Mouse (Mus musculus) forebrain, embryonic 14.5 days (tissue): ENCODE results near the gene Plcd1. TPM values are rescaled to one million over a fixed set of nuclear protein-coding genes. Genes with fewer than 3 reads are reported as not detected.

Source experiments
- ATAC-seq: fragments of 200-750 bp; cut with Nextera tagmentation; 2 replicates; pipeline ENCODE4 v1.8.0; 2017; ENCODE audit warnings: mild to moderate bottlenecking, moderate library complexity
- DNase-seq: peaks from one replicate; pipeline ENCODE4 v3.0.0-alpha.2; 2015; ENCODE audit warnings: low spot score
- H3K27ac ChIP-seq: fragments of 300-500 bp; sonication (generic); 2 replicates; pipeline ENCODE4 v1.5.1; 2014; ENCODE audit warnings: low read depth, mild to moderate bottlenecking, control low read depth, low read length, moderate library complexity
- H3K27me3 ChIP-seq: fragments of 300-500 bp; sonication (generic); replicated peaks from 2 replicates; pipeline ENCODE4 v1.6.1; 2014; ENCODE audit warnings: low read length, control low read depth, mixed read lengths; ENCODE audit not compliant: control insufficient read depth, insufficient read depth
- H3K36me3 ChIP-seq: fragments of 300-500 bp; sonication (generic); 2 replicates; pipeline ENCODE4 v1.6.1; 2014; ENCODE audit warnings: low read length, control low read depth; ENCODE audit not compliant: control insufficient read depth, insufficient read depth
- H3K4me1 ChIP-seq: fragments of 300-500 bp; sonication (generic); 2 replicates; pipeline ENCODE4 v1.6.1; 2014; ENCODE audit warnings: antibody characterized with exemption, low read length, control low read depth; ENCODE audit not compliant: control insufficient read depth, insufficient read depth
- H3K4me2 ChIP-seq: fragments of 300-500 bp; sonication (generic); 2 replicates; pipeline ENCODE4 v1.6.1; 2014; ENCODE audit warnings: mild to moderate bottlenecking, control low read depth, low read length
- H3K4me3 ChIP-seq: fragments of 300-500 bp; sonication (generic); 2 replicates; pipeline ENCODE4 v1.5.1; 2014; ENCODE audit warnings: low read depth, low read length, control low read depth
- H3K9ac ChIP-seq: fragments of 300-500 bp; sonication (generic); 2 replicates; pipeline ENCODE4 v1.6.1; 2014; ENCODE audit warnings: mild to moderate bottlenecking, low read length, control low read depth, moderate library complexity
- H3K9me3 ChIP-seq: fragments of 300-500 bp; sonication (generic); replicated peaks from 2 replicates; pipeline ENCODE4 v1.6.1; 2016; ENCODE audit warnings: low read length, control low read depth, mixed read lengths; ENCODE audit not compliant: control insufficient read depth
- WGBS: fragments of 180-500 bp; shearing (Covaris S2); extraction: QIAGEN DNeasy Blood & Tissue Kit; methylation state at CpG from one replicate; pipeline ENCODE4 v1.1.7; 2014; 5-methylcytosine and 5-hydroxymethylcytosine counted together
- polyA plus RNA-seq: library from polyadenylated mRNA; unstranded; fragments of >200 nt; fragmentation: Nextera tagmentation; extraction: Ambion mirVana; gene quantifications from 2 replicates; pipeline ENCODE4 v1.2.1, GENCODE M21; 2014

Gene Plcd1
- polyA plus RNA-seq, 1 experiment from 2014 or later: 10.5 TPM

DNA sequence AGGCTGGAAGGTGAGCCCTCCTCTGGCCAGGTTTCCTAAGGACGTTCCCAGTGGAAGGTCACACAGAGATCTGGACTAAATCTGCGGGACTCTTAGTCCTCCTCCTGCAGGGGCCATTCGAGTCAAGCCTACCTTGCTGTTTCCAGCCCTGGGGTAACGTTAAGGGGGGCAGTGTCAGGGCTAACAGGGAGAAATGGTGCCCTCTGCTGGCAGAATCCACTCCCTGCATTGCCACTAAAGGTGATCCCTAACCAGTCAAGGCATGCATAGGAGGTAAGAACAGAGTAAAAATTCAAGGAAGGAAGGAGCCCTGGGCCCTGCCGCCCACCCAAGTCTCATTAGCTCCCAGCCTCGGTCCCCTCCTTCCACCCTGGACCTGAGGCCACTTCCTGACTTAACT lies 25.7 kb downstream of the Plcd1 start:
- no peaks in the 10 kb centered on the region for H3K27me3 ChIP-seq
- H3K4me1 ChIP-seq: no peaks in the 10 kb centered on the region
- no peaks in the 10 kb centered on the region for H3K36me3 ChIP-seq
- H3K27ac ChIP-seq: no peak overlapping the region
- WGBS: 3% methylated on average over 6 of the region's 6 CpGs
- H3K9me3 ChIP-seq: no peaks in the 10 kb centered on the region
- DNase-seq (peak; percentile 86), ATAC-seq (peak; percentile 61)
- H3K4me2 ChIP-seq: no peak overlapping the region
- H3K9ac ChIP-seq: no peak overlapping the region
- no peak overlapping the region for H3K4me3 ChIP-seq

GRCm38 (mm10) chr9:119064296-119064695 lies 29.0 kb downstream of the Plcd1 start:
- WGBS: 76% methylated on average over 4 of the region's 4 CpGs
- H3K36me3 ChIP-seq: no peaks in the 10 kb centered on the region
- ATAC-seq (no peak), DNase-seq (no peak)
- no peaks in the 10 kb centered on the region for H3K4me1 ChIP-seq
- H3K4me3 ChIP-seq: no peak overlapping the region
- no peaks in the 10 kb centered on the region for H3K27me3 ChIP-seq
- no peak overlapping the region for H3K27ac ChIP-seq
- H3K9me3 ChIP-seq: no peaks in the 10 kb centered on the region
- no peak overlapping the region for H3K9ac ChIP-seq
- H3K4me2 ChIP-seq: no peak overlapping the region

- no peaks in the 10 kb centered on the region for H3K9me3 ChIP-seq
- ATAC-seq (no peak), DNase-seq (no peak)
- 30% methylated on average over 19 of the region's 19 CpGs for WGBS
- no peak overlapping the region for H3K27ac ChIP-seq
- no peaks in the 10 kb centered on the region for H3K36me3 ChIP-seq
- no peak overlapping the region for H3K9ac ChIP-seq
- no peaks in the 10 kb centered on the region for H3K4me1 ChIP-seq
- H3K27me3 ChIP-seq: no peaks in the 10 kb centered on the region
- H3K4me3 ChIP-seq: no peak overlapping the region
- H3K4me2 ChIP-seq: no peak overlapping the region
Observed at GRCm38 (mm10) chr9:119063036-119063644, 30.2 kb downstream of the Plcd1 start.

DNA sequence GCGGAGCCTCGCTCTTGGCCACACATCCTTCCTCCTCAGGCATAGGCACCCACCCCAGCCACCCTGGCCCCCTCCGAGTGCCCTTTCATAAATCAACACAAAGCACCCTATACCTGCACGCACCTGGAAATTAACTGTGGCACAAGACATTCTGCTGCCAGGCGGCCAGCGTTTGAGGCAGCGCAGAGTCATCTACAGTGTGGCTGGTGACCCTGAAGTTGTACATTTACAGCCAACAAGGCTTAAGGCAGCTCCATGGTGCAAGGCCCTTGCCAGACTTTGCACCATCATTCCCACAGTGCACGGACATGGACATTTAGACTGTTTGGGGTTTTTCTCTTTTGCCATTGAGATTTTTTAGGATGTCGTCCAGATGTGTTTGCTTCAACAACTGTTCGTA lies 32.6 kb downstream of the Plcd1 start:
- Histone ChIP-seq H3K9ac (no peak overlapping the region), H3K36me3 (no peaks in the 10 kb centered on the region), H3K4me1 (no peaks in the 10 kb centered on the region), H3K27ac (no peak overlapping the region), H3K27me3 (no peaks in the 10 kb centered on the region), H3K4me2 (no peak overlapping the region), H3K9me3 (no peaks in the 10 kb centered on the region), H3K4me3 (no peak overlapping the region)
- no peak for ATAC-seq
- DNase-seq: no peak
- WGBS: 91% methylated on average over 10 of the region's 10 CpGs

GRCm38 (mm10) chr9:119058245-119058644 lies 35.1 kb downstream of the Plcd1 start:
- H3K36me3 ChIP-seq: no peaks in the 10 kb centered on the region
- no peak overlapping the region for H3K4me3 ChIP-seq
- no peaks in the 10 kb centered on the region for H3K27me3 ChIP-seq
- no peak overlapping the region for H3K27ac ChIP-seq
- 83% methylated on average over 7 of the region's 7 CpGs for WGBS
- no peak overlapping the region for H3K4me2 ChIP-seq
- H3K9ac ChIP-seq: no peak overlapping the region
- no peaks in the 10 kb centered on the region for H3K9me3 ChIP-seq
- ATAC-seq (no peak), DNase-seq (no peak)
- no peaks in the 10 kb centered on the region; the same call in 1 of the 2 replicates for H3K4me1 ChIP-seq

- Histone ChIP-seq H3K9ac (no peak overlapping the region), H3K4me3 (no peak overlapping the region), H3K4me1 (peaks cover 5% of the 10 kb centered on the region; the same call in 1 of the 2 replicates), H3K9me3 (no peaks in the 10 kb centered on the region), H3K4me2 (no peak overlapping the region), H3K27ac (no peak overlapping the region), H3K27me3 (no peaks in the 10 kb centered on the region), H3K36me3 (no peaks in the 10 kb centered on the region)
- no peak for ATAC-seq
- WGBS: 96% methylated on average over 4 of the region's 4 CpGs
- no peak for DNase-seq
Observed at GRCm38 (mm10) chr9:119055336-119055735, 38.0 kb downstream of the Plcd1 start.

- Histone ChIP-seq H3K27me3 (no peaks in the 10 kb centered on the region), H3K4me2 (no peak overlapping the region), H3K9ac (no peak overlapping the region), H3K4me1 (peaks cover 5% of the 10 kb centered on the region; the same call in 1 of the 2 replicates), H3K36me3 (no peaks in the 10 kb centered on the region), H3K27ac (no peak overlapping the region), H3K4me3 (no peak overlapping the region), H3K9me3 (no peaks in the 10 kb centered on the region)
- DNase-seq (no peak), ATAC-seq (no peak)
- WGBS: 82% methylated on average over 9 of the region's 9 CpGs
Observed at GRCm38 (mm10) chr9:119053964-119054576, 39.2 kb downstream of the Plcd1 start.

DNA sequence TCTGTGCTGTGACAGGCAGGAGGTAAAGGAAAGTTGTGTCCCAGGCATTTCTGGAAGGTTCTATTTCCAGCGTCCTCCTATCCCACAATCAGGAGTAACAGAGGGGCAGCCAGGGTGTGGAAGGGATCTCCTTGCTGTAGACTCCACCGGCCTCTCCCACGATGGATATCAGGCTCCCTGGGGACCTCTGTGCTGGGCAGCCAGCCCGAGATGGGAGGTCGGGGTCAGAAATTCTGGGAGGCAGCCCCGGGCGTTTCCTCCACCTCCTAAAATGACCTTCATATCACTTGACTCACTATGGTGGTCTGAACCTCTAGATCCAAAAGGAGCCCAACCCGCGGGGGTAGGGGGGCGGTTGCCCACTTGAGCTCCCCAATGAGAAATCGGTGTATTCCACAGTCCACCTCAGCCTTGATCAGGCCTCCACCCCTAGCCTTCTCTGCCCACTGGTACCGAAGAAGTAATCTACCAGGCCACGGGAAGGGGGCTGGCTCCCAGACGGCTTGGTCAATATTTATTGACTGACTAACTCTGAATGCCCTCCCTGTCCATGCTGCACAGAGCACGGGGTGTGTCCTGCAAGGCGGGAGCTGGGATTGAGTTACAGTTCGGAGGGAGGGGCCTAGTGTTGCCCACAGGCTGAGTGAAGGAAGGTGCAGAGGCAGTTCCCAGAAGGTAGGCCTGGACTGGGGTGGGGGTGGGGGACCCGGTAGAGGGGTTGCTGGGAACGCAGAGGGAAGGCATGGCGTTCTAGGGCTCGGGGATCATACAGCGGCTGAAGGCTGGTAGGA lies 41.0 kb downstream of the Plcd1 start, which contains the start of gene Vill:
Vill (plus strand) TSS at position 625 of the 791 bp plus-strand sequence.
- DNase-seq (no peak), ATAC-seq (0 out of 2 replicates have a peak, but pooled peaks have one; percentile 46)
- 21% methylated on average over 21 of the region's 22 CpGs for WGBS
- Histone ChIP-seq H3K4me2 (peak within 1 kb of the TSS; percentile 43), H3K36me3 (no peaks in the 10 kb centered on the region), H3K4me3 (no peak within 1 kb of the TSS), H3K27ac (no peak within 1 kb of the TSS), H3K9ac (no peak within 1 kb of the TSS), H3K4me1 (peaks cover 5% of the 10 kb centered on the region; the same call in 1 of the 2 replicates), H3K27me3 (no peaks in the 10 kb centered on the region), H3K9me3 (no peaks in the 10 kb centered on the region)
